Mouse (Mus musculus) intestine, embryonic 15.5 days (tissue): ENCODE measurements around the gene Sfrp4. TPM values are rescaled to one million over a fixed set of nuclear protein-coding genes. Genes with fewer than 3 reads are reported as not detected.

ENCODE experiments used
- ATAC-seq: fragments of 200-750 bp; cut with Nextera tagmentation; 2 replicates; pipeline ENCODE4 v1.8.0; 2017; ENCODE audit warnings: moderate TSS enrichment, moderate library complexity
- H3K27ac ChIP-seq: fragments of 300-500 bp; sonication (generic); 2 replicates; pipeline ENCODE4 v1.5.1; 2015; ENCODE audit warnings: mild to moderate bottlenecking, inconsistent platforms
- H3K27me3 ChIP-seq: fragments of 300-500 bp; sonication (generic); replicated peaks from 2 replicates; pipeline ENCODE4 v1.6.1; 2015; ENCODE audit warnings: inconsistent platforms
- H3K36me3 ChIP-seq: fragments of 300-500 bp; sonication (generic); 2 replicates; pipeline ENCODE4 v1.6.1; 2015; ENCODE audit warnings: inconsistent platforms
- H3K4me1 ChIP-seq: fragments of 300-500 bp; sonication (generic); replicated peaks from 2 replicates; pipeline ENCODE4 v1.6.1; 2015; ENCODE audit warnings: inconsistent platforms
- H3K4me2 ChIP-seq: fragments of 300-500 bp; sonication (generic); replicated peaks from 2 replicates; pipeline ENCODE4 v1.6.1; 2015; ENCODE audit warnings: mild to moderate bottlenecking, inconsistent platforms
- H3K4me3 ChIP-seq: fragments of 300-500 bp; sonication (generic); replicated peaks from 2 replicates; pipeline ENCODE4 v1.5.1; 2015; ENCODE audit warnings: inconsistent platforms
- H3K9ac ChIP-seq: fragments of 300-500 bp; sonication (generic); 2 replicates; pipeline ENCODE4 v1.6.1; 2015; ENCODE audit warnings: inconsistent platforms
- H3K9me3 ChIP-seq: fragments of 300-500 bp; sonication (generic); 2 replicates; pipeline ENCODE4 v1.6.1; 2016; ENCODE audit warnings: inconsistent platforms
- WGBS: fragments of 180-500 bp; shearing (Covaris S2); methylation state at CpG from one replicate; pipeline ENCODE4 v1.1.7; 2015; 5-methylcytosine and 5-hydroxymethylcytosine counted together
- polyA plus RNA-seq: library from polyadenylated mRNA; unstranded; fragments of >200 nt; fragmentation: Nextera tagmentation; extraction: Ambion mirVana; gene quantifications from 2 replicates; pipeline ENCODE4 v1.2.1, GENCODE M21; 2015

Gene Sfrp4
- polyA plus RNA-seq, 1 experiment from 2014 or later = 1.8 TPM

- WGBS = 65% methylated on average over 2 of the region's 2 CpGs
Measured at GRCm38 (mm10) chr13:19644225-19644624, 21.3 kb downstream of the Sfrp4 start.

GRCm38 (mm10) chr13:19649824-19650223, 26.9 kb downstream of the Sfrp4 start:
- H3K4me3 ChIP-seq = no peak overlapping the region
- H3K36me3 ChIP-seq = no peaks in the 10 kb centered on the region
- ATAC-seq = no peak
- no peaks in the 10 kb centered on the region for H3K4me1 ChIP-seq
- H3K27me3 ChIP-seq = no peaks in the 10 kb centered on the region
- no peak overlapping the region for H3K27ac ChIP-seq
- H3K9me3 ChIP-seq = no peaks in the 10 kb centered on the region
- 93% methylated on average over 2 of the region's 2 CpGs for WGBS
- no peak overlapping the region for H3K4me2 ChIP-seq
- H3K9ac ChIP-seq = no peak overlapping the region

More at GRCm38 (mm10) chr13:19644225-19644624, 21.3 kb downstream of the Sfrp4 start:
- H3K9ac ChIP-seq = no peak overlapping the region
- no peaks in the 10 kb centered on the region for H3K4me1 ChIP-seq
- H3K27me3 ChIP-seq = no peaks in the 10 kb centered on the region
- no peaks in the 10 kb centered on the region for H3K9me3 ChIP-seq
- H3K4me3 ChIP-seq = no peak overlapping the region
- no peak for ATAC-seq
- no peaks in the 10 kb centered on the region for H3K36me3 ChIP-seq
- H3K27ac ChIP-seq = no peak overlapping the region
- H3K4me2 ChIP-seq = no peak overlapping the region

- WGBS = 88% methylated on average over 2 of the region's 2 CpGs
- H3K9me3 ChIP-seq = no peaks in the 10 kb centered on the region
- H3K4me1 ChIP-seq = no peaks in the 10 kb centered on the region
- no peak overlapping the region for H3K4me2 ChIP-seq
- H3K27ac ChIP-seq = no peak overlapping the region
- H3K36me3 ChIP-seq = no peaks in the 10 kb centered on the region
- no peak overlapping the region for H3K4me3 ChIP-seq
- H3K9ac ChIP-seq = no peak overlapping the region
- ATAC-seq = no peak
- no peaks in the 10 kb centered on the region for H3K27me3 ChIP-seq
Measured at GRCm38 (mm10) chr13:19652405-19652804, 29.5 kb downstream of the Sfrp4 start.

GRCm38 (mm10) chr13:19668355-19669140, 45.6 kb downstream of the Sfrp4 start:
- H3K36me3 ChIP-seq = no peaks in the 10 kb centered on the region
- no peaks in the 10 kb centered on the region for H3K27me3 ChIP-seq
- ATAC-seq = no peak
- no peaks in the 10 kb centered on the region for H3K4me1 ChIP-seq
- H3K9ac ChIP-seq = no peak overlapping the region
- no peak overlapping the region for H3K4me2 ChIP-seq
- 81% methylated on average over 4 of the region's 4 CpGs for WGBS
- no peaks in the 10 kb centered on the region for H3K9me3 ChIP-seq
- H3K4me3 ChIP-seq = no peak overlapping the region
- H3K27ac ChIP-seq = no peak overlapping the region

GRCm38 (mm10) chr13:19674025-19674424, 51.1 kb downstream of the Sfrp4 start:
- 83% methylated on average over 3 of the region's 3 CpGs for WGBS

GRCm38 (mm10) chr13:19674601-19675000, 51.7 kb downstream of the Sfrp4 start:
- Histone ChIP-seq H3K9ac (no peak overlapping the region), H3K27me3 (no peaks in the 10 kb centered on the region), H3K27ac (no peak overlapping the region), H3K36me3 (no peaks in the 10 kb centered on the region), H3K4me2 (no peak overlapping the region), H3K4me1 (no peaks in the 10 kb centered on the region), H3K9me3 (no peaks in the 10 kb centered on the region), H3K4me3 (no peak overlapping the region)
- no peak for ATAC-seq

More at GRCm38 (mm10) chr13:19674025-19674424, 51.1 kb downstream of the Sfrp4 start:
- Histone ChIP-seq H3K27ac (no peak overlapping the region), H3K9me3 (no peaks in the 10 kb centered on the region), H3K36me3 (no peaks in the 10 kb centered on the region), H3K27me3 (no peaks in the 10 kb centered on the region), H3K4me2 (no peak overlapping the region), H3K4me1 (no peaks in the 10 kb centered on the region), H3K4me3 (no peak overlapping the region), H3K9ac (no peak overlapping the region)
- ATAC-seq = no peak

Other genes starting within 250 kb of the Sfrp4 start
- gene Stard3nl, start 227.3 kb upstream of the Sfrp4 start, polyA plus RNA-seq = 90.0 and 95.1 TPM in 2 replicates
- gene Epdr1, start 3.2 kb upstream of the Sfrp4 start, polyA plus RNA-seq = 17.4 and 18.2 TPM in 2 replicates
- gene Nme8, start 74.7 kb downstream of the Sfrp4 start, polyA plus RNA-seq = not detected in 2 replicates
- gene Gpr141, start 201.2 kb downstream of the Sfrp4 start, polyA plus RNA-seq = 0.82 and 0.90 TPM in 2 replicates